Mouse (Mus musculus): Measurements from ENCODE around the gene Mtg1.

Mtg1 gene

DNA sequence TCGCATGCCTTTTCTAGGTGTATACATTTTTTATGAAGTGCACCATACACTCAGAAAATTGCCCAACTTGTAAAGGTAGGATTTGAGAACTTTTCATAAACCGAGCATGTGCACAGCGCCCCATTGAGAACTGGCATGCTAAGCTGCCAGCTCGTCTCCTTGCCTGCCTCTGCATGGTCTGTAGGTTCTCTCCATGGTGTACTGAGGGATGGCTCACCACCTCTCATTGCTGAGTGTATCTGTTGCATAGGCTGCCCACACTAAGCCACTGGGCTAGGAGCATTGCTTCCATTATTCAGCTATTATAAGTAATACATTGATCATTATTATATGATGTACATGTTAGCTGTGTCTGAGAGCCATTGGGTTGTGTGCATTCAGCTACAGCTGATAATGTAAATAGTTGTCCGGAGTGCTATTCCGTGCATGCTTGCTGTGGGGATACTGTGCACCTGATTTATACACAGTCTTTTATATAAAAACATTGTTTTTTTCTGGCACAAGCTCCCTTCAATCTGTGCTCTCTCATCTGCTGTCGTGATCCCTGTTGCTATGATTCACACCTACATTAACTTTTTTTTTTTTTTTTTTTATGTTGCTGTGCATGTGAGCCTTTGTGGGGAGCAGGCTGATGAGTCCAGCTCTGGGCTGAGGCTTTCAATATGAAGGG, 50.5 kb downstream of the Mtg1 start:
- in situ Hi-C loops (cut with MseI, MboI) = no loop called here

DNA sequence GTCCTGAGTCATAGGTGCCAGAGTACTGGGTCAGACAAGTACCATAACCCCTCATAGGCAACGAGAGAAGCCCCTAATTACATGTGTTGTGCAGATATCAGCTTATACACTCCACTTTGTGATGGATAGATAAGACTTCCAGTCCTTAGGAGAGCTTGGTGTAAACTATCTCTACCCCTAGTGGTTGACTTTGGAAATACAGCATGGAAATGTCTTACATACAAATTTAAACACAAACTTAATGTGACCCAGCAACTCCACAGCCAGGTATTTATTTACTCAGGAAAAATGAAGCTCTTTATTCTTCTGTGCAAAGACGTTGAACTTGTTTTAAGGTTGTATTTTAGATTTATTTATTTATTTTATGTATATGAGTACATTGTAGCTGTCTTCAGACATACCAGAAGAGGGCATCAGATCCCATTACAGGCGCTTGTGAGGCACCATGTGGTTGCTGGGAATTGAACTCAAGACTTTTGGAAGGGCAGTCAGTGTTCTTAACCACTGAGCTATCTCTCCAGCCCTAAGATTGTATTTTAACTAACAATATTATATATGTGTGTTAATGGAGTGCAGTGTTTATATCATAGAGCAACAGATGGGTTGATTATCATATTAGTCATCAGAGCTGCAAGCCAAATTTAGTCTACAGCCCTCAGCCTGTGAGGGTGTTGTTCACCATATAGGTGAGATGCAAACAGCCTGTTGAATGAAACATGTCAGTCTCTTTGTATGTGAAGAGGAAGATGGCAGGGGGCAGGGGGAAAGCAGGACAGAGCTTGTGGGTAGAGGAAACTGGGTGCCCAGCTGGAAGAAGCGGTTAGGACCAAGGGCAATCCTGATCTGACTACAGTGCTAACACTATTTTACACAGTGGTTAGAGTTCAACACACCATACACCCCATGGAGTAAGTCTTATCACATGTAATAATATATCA, 51.3 kb downstream of the Mtg1 start:
- in situ Hi-C loops (cut with MseI, MboI) = no loop called here

DNA sequence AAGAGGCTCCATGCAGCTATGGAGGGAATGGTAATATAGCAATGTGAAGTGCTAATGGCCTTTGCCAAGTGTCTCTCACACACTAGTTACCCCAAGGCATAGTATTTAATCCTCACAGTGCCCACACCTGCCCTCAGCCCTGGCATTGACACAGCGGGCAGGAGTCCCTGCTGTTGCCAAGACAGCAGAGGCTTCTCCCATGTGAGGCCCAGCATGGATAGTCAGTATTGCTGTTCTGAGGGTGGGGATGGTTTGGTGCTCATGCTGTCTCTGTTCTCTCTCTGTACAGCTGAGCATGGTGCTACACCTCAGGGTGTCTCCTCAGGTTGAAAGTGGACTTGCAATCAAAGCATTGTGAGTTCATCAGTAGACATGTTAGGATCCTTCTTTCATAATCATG, 53.1 kb downstream of the Mtg1 start:
- in situ Hi-C loops (cut with MseI, MboI) = no loop called here

DNA sequence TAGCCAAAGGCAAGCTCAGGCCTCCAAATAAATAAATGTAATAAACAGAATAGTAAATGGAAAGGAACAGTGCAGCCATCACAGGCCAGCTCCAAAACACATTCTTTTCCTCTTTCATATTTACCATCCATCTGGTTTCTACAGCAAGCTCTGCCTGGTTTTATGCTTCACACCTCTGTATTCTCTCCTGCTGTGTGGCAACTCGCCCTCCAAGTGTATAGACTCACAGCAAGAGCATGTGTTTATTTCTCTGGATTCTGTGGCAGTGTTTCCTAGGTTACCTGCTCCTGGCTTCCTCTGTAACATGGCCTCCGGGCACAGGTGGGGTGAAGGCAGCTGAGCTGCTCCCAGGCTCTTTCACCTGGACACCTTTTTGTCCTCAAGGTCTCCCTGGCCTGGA, 55.1 kb downstream of the Mtg1 start:
- in situ Hi-C loops (cut with MseI, MboI) = no loop called here

DNA sequence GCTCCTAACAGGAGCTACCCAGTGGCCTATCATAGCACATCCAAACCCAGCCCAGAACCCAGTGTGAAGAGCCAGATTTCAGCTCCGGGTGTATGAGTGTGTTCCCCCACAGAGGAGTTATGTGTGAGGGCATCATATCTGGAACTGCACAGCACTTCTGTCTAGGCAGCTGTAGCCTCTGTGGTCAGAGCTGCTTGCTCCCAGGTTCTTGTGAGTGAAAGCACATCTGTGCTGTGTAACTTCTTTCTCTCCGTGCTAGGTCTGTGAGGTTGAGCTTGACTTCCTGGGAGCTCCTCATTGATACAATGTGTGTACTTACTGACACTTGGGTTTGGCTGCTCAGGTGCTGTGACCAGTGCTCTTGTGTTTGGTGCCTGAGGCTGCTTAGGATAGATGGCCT, 55.5 kb downstream of the Mtg1 start:
- in situ Hi-C loops (cut with MseI, MboI) = no loop called here

DNA sequence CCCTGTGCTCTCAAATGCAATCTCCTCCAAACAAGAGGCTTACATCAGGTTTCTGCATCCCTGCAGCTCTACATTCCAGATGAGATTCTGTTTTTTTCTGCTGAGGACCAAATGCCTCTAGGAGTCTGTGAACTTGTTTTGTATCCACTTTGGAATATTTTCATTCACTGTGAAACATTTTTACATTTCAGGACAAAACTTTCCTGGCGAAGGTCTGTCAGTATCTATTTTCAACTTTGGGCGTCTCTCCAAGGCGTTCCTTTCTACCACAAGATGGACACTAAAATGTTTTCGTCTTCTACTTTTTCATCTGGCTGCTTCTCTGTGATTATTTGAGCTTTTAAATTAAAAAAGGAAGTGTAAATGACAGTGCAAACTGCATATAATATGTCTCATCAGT, 56.7 kb downstream of the Mtg1 start:
- in situ Hi-C loops (cut with MseI, MboI) = no loop called here

DNA sequence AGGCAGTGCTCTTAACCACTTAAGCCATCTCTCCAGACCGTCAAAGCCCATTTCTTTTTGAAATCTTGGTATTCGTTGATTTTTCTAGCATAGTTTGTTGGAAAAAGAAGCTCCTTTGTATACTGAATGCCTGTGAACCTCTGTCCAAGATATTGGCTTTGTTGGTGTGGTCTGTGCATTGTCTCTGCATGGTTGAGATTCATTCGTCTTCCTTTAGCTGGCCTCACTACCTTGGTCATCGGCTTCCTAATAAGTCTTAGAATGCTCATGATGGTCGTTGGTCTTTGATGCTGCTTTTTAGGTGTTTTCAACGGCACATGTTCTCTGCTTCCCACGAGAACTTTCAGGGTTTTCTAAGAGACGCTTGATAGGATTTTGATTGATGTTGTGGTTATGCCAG, 58.6 kb downstream of the Mtg1 start:
- in situ Hi-C loops (cut with MseI, MboI) = no loop called here
